Mouse (Mus musculus) hindbrain, embryonic 15.5 days (tissue): ENCODE measurements at regions not wholly inside any gene's neighbourhood (a gene's known extent, or its start where the extent isn't known, plus 50 kb on each side); places are given as distances from the start of the nearest gene placed in this dataset.

Experiments
- ATAC-seq: fragments of 200-750 bp; cut with Nextera tagmentation; 2 replicates; pipeline ENCODE4 v1.8.0; 2017; ENCODE audit warnings: low read depth, moderate number of reproducible peaks, moderate TSS enrichment; ENCODE audit not compliant: low FRiP score
- H3K27ac ChIP-seq: fragments of 300-500 bp; sonication (generic); replicated peaks from 2 replicates; pipeline ENCODE4 v1.5.1; 2015; ENCODE audit warnings: mild to moderate bottlenecking, inconsistent platforms
- H3K27me3 ChIP-seq: fragments of 300-500 bp; sonication (generic); 2 replicates; pipeline ENCODE4 v1.6.1; 2015; ENCODE audit warnings: control low read depth, inconsistent platforms
- H3K36me3 ChIP-seq: fragments of 300-500 bp; sonication (generic); 2 replicates; pipeline ENCODE4 v1.6.1; 2015; ENCODE audit warnings: control low read depth, inconsistent platforms
- H3K4me1 ChIP-seq: fragments of 300-500 bp; sonication (generic); replicated peaks from 2 replicates; pipeline ENCODE4 v1.6.1; 2015; ENCODE audit warnings: control low read depth, inconsistent platforms
- H3K4me2 ChIP-seq: fragments of 300-500 bp; sonication (generic); 2 replicates; pipeline ENCODE4 v1.6.1; 2015; ENCODE audit warnings: moderate library complexity, mild to moderate bottlenecking, inconsistent platforms
- H3K4me3 ChIP-seq: fragments of 300-500 bp; sonication (generic); 2 replicates; pipeline ENCODE4 v1.5.1; 2015; ENCODE audit warnings: mild to moderate bottlenecking, inconsistent platforms
- H3K9ac ChIP-seq: fragments of 300-500 bp; sonication (generic); 2 replicates; pipeline ENCODE4 v1.6.1; 2015; ENCODE audit warnings: inconsistent platforms
- H3K9me3 ChIP-seq: fragments of 300-500 bp; sonication (generic); 2 replicates; pipeline ENCODE4 v1.6.1; 2016; ENCODE audit warnings: control low read depth, inconsistent platforms
- WGBS: fragments of 180-500 bp; shearing (Covaris S2); methylation state at CpG from one replicate; pipeline ENCODE4 v1.1.7; 2015; 5-methylcytosine and 5-hydroxymethylcytosine counted together

- WGBS, result 89% methylated on average over 4 of the region's 4 CpGs
These were observed 342.0 kb upstream of the Klf4 start for GRCm38 (mm10) chr4:55874276-55874675.

GRCm38 (mm10) chr4:55860055-55860454 is 327.8 kb upstream of the Klf4 start:
- no peak overlapping the region for H3K4me3 ChIP-seq
- H3K27me3 ChIP-seq, result no peaks in the 10 kb centered on the region
- H3K4me2 ChIP-seq, result no peak overlapping the region
- no peak overlapping the region for H3K27ac ChIP-seq
- H3K9me3 ChIP-seq, result no peaks in the 10 kb centered on the region
- H3K9ac ChIP-seq, result no peak overlapping the region
- no peaks in the 10 kb centered on the region for H3K4me1 ChIP-seq
- H3K36me3 ChIP-seq, result no peaks in the 10 kb centered on the region
- no peak for ATAC-seq
- 72% methylated on average over 2 of the region's 2 CpGs for WGBS

More at GRCm38 (mm10) chr4:55874276-55874675, 342.0 kb upstream of the Klf4 start:
- H3K9ac ChIP-seq, result no peak overlapping the region
- H3K4me2 ChIP-seq, result no peak overlapping the region
- no peak overlapping the region for H3K27ac ChIP-seq
- no peaks in the 10 kb centered on the region for H3K27me3 ChIP-seq
- H3K9me3 ChIP-seq, result no peaks in the 10 kb centered on the region
- no peaks in the 10 kb centered on the region for H3K36me3 ChIP-seq
- H3K4me3 ChIP-seq, result no peak overlapping the region
- H3K4me1 ChIP-seq, result no peaks in the 10 kb centered on the region
- no peak for ATAC-seq

GRCm38 (mm10) chr4:55859211-55859761 is 327.0 kb upstream of the Klf4 start:
- Histone ChIP-seq H3K27me3 (no peaks in the 10 kb centered on the region), H3K27ac (no peak overlapping the region), H3K4me3 (no peak overlapping the region), H3K4me2 (no peak overlapping the region), H3K9me3 (no peaks in the 10 kb centered on the region), H3K9ac (no peak overlapping the region), H3K36me3 (no peaks in the 10 kb centered on the region), H3K4me1 (no peaks in the 10 kb centered on the region)
- ATAC-seq, result no peak
- 90% methylated on average over 2 of the region's 2 CpGs for WGBS

- WGBS, result 92% methylated on average over 1 of the region's 1 CpGs
- no peaks in the 10 kb centered on the region for H3K4me1 ChIP-seq
- no peaks in the 10 kb centered on the region for H3K9me3 ChIP-seq
- no peak overlapping the region for H3K27ac ChIP-seq
- H3K4me3 ChIP-seq, result no peak overlapping the region
- H3K9ac ChIP-seq, result no peak overlapping the region
- ATAC-seq, result no peak
- no peak overlapping the region for H3K4me2 ChIP-seq
- no peaks in the 10 kb centered on the region for H3K27me3 ChIP-seq
- H3K36me3 ChIP-seq, result no peaks in the 10 kb centered on the region
These were observed 319.2 kb upstream of the Klf4 start for GRCm38 (mm10) chr4:55851430-55851829.

GRCm38 (mm10) chr4:55851027-55851426 is 318.8 kb upstream of the Klf4 start:
- WGBS, result 86% methylated on average over 5 of the region's 5 CpGs
- Histone ChIP-seq H3K9me3 (no peaks in the 10 kb centered on the region), H3K27ac (no peak overlapping the region), H3K4me3 (no peak overlapping the region), H3K36me3 (no peaks in the 10 kb centered on the region), H3K4me2 (no peak overlapping the region), H3K27me3 (no peaks in the 10 kb centered on the region), H3K4me1 (no peaks in the 10 kb centered on the region), H3K9ac (no peak overlapping the region)
- no peak for ATAC-seq

GRCm38 (mm10) chr4:55843727-55844401 is 311.6 kb upstream of the Klf4 start:
- ATAC-seq, result peak; percentile 65
- no peak overlapping the region for H3K9ac ChIP-seq
- H3K4me1 ChIP-seq, result peaks cover 6% of the 10 kb centered on the region; the same call in 1 of the 2 replicates
- no peak overlapping the region for H3K4me3 ChIP-seq
- 56% methylated on average over 12 of the region's 12 CpGs for WGBS
- no peaks in the 10 kb centered on the region for H3K36me3 ChIP-seq
- H3K27ac ChIP-seq, result no peak overlapping the region
- H3K27me3 ChIP-seq, result no peaks in the 10 kb centered on the region
- no peak overlapping the region for H3K4me2 ChIP-seq
- H3K9me3 ChIP-seq, result no peaks in the 10 kb centered on the region

GRCm38 (mm10) chr4:55838568-55838967 is 306.3 kb upstream of the Klf4 start:
- no peak overlapping the region for H3K9ac ChIP-seq
- H3K27me3 ChIP-seq, result no peaks in the 10 kb centered on the region
- H3K4me2 ChIP-seq, result no peak overlapping the region
- no peak overlapping the region for H3K4me3 ChIP-seq
- ATAC-seq, result no peak
- 80% methylated on average over 3 of the region's 3 CpGs for WGBS
- H3K36me3 ChIP-seq, result no peaks in the 10 kb centered on the region
- H3K9me3 ChIP-seq, result no peaks in the 10 kb centered on the region
- H3K4me1 ChIP-seq, result peaks cover 2% of the 10 kb centered on the region; the same call in 1 of the 2 replicates
- H3K27ac ChIP-seq, result no peak overlapping the region

- H3K36me3 ChIP-seq, result no peaks in the 10 kb centered on the region
- no peaks in the 10 kb centered on the region for H3K27me3 ChIP-seq
- no peaks in the 10 kb centered on the region for H3K4me1 ChIP-seq
- WGBS, result 86% methylated on average over 9 of the region's 9 CpGs
- no peak for ATAC-seq
- no peak overlapping the region for H3K9ac ChIP-seq
- H3K4me3 ChIP-seq, result no peak overlapping the region
- no peak overlapping the region for H3K27ac ChIP-seq
- H3K9me3 ChIP-seq, result no peaks in the 10 kb centered on the region
- H3K4me2 ChIP-seq, result no peak overlapping the region
These were observed 291.9 kb upstream of the Klf4 start for GRCm38 (mm10) chr4:55824047-55824760.

- no peak overlapping the region for H3K27ac ChIP-seq
- H3K27me3 ChIP-seq, result no peaks in the 10 kb centered on the region
- H3K4me3 ChIP-seq, result no peak overlapping the region
- H3K36me3 ChIP-seq, result no peaks in the 10 kb centered on the region
- 79% methylated on average over 1 of the region's 1 CpGs for WGBS
- no peaks in the 10 kb centered on the region for H3K9me3 ChIP-seq
- no peak overlapping the region for H3K9ac ChIP-seq
- ATAC-seq, result no peak
- H3K4me2 ChIP-seq, result no peak overlapping the region
- H3K4me1 ChIP-seq, result no peaks in the 10 kb centered on the region
These were observed 291.3 kb upstream of the Klf4 start for GRCm38 (mm10) chr4:55823583-55823982.

- Histone ChIP-seq H3K4me1 (no peaks in the 10 kb centered on the region), H3K4me2 (no peak overlapping the region), H3K36me3 (no peaks in the 10 kb centered on the region), H3K27ac (no peak overlapping the region), H3K9ac (no peak overlapping the region), H3K9me3 (no peaks in the 10 kb centered on the region), H3K4me3 (no peak overlapping the region), H3K27me3 (no peaks in the 10 kb centered on the region)
- ATAC-seq, result no peak
- 92% methylated on average over 4 of the region's 4 CpGs for WGBS
These were observed 285.0 kb upstream of the Klf4 start for GRCm38 (mm10) chr4:55817035-55817818.

- H3K9ac ChIP-seq, result no peak overlapping the region
- H3K9me3 ChIP-seq, result no peaks in the 10 kb centered on the region
- H3K4me3 ChIP-seq, result no peak overlapping the region
- ATAC-seq, result no peak
- H3K27ac ChIP-seq, result no peak overlapping the region
- no peaks in the 10 kb centered on the region for H3K36me3 ChIP-seq
- H3K4me1 ChIP-seq, result no peaks in the 10 kb centered on the region
- H3K27me3 ChIP-seq, result no peaks in the 10 kb centered on the region
- 93% methylated on average over 3 of the region's 3 CpGs for WGBS
- H3K4me2 ChIP-seq, result no peak overlapping the region
These were observed 283.6 kb upstream of the Klf4 start for GRCm38 (mm10) chr4:55815832-55816231.

GRCm38 (mm10) chr4:55812846-55813245 is 280.6 kb upstream of the Klf4 start:
- Histone ChIP-seq H3K9ac (no peak overlapping the region), H3K4me3 (no peak overlapping the region), H3K27me3 (no peaks in the 10 kb centered on the region), H3K27ac (no peak overlapping the region), H3K9me3 (no peaks in the 10 kb centered on the region), H3K4me2 (no peak overlapping the region), H3K36me3 (no peaks in the 10 kb centered on the region), H3K4me1 (no peaks in the 10 kb centered on the region)
- no peak for ATAC-seq
- WGBS, result 88% methylated on average over 8 of the region's 8 CpGs
